Mouse (Mus musculus): ENCODE data around the gene Spata25.

The Spata25 gene

GRCm38 (mm10) chr2:164804533-164805331 is 23.6 kb downstream of the Spata25 start, which contains the start of the genes Acot8 and Zswim3:
Gene Acot8, minus strand, starts transcription at chr2:164804882.
Gene Zswim3, plus strand, starts transcription at chr2:164805098.
- peak; percentile 98 for DNase-seq (ENCODE audit: low spot score)

- DNase-seq (ENCODE audit: low spot score): no peak
Observed at GRCm38 (mm10) chr2:164803921-164804313, 24.4 kb downstream of the Spata25 start.

GRCm38 (mm10) chr2:164803201-164803920 is 25.0 kb downstream of the Spata25 start:
- DNase-seq (ENCODE audit: low spot score): no peak

GRCm38 (mm10) chr2:164800252-164801004 is 27.9 kb downstream of the Spata25 start:
- DNase-seq (ENCODE audit: low spot score): no peak

GRCm38 (mm10) chr2:164798554-164798953 is 29.8 kb downstream of the Spata25 start:
- DNase-seq (ENCODE audit: low spot score): peak; percentile 25

- DNase-seq (ENCODE audit: low spot score): no peak
Observed at GRCm38 (mm10) chr2:164795868-164796267, 32.5 kb downstream of the Spata25 start.

GRCm38 (mm10) chr2:164794293-164794692 is 34.0 kb downstream of the Spata25 start:
- DNase-seq (ENCODE audit: low spot score): peak; percentile 75

- DNase-seq (ENCODE audit: low spot score): peak; percentile 18
Observed at GRCm38 (mm10) chr2:164793772-164794171, 34.6 kb downstream of the Spata25 start.

GRCm38 (mm10) chr2:164793236-164793635 is 35.1 kb downstream of the Spata25 start:
- DNase-seq (ENCODE audit: low spot score): peak; percentile 56

GRCm38 (mm10) chr2:164792400-164793190 is 35.7 kb downstream of the Spata25 start:
- no peak for DNase-seq (ENCODE audit: low spot score)

- no peak for DNase-seq (ENCODE audit: low spot score)
Observed at GRCm38 (mm10) chr2:164791841-164792261, 36.5 kb downstream of the Spata25 start.

- DNase-seq (ENCODE audit: low spot score): no peak
Observed at GRCm38 (mm10) chr2:164790451-164790850, 37.9 kb downstream of the Spata25 start.

GRCm38 (mm10) chr2:164788411-164788810 is 39.9 kb downstream of the Spata25 start:
- DNase-seq (ENCODE audit: low spot score): no peak

- DNase-seq (ENCODE audit: low spot score): no peak
Observed at GRCm38 (mm10) chr2:164787779-164788178, 40.6 kb downstream of the Spata25 start.

- DNase-seq (ENCODE audit: low spot score): no peak
Observed at GRCm38 (mm10) chr2:164787032-164787431, 41.3 kb downstream of the Spata25 start.

GRCm38 (mm10) chr2:164786388-164786885 is 41.9 kb downstream of the Spata25 start:
- no peak for DNase-seq (ENCODE audit: low spot score)

GRCm38 (mm10) chr2:164785481-164786387 is 42.6 kb downstream of the Spata25 start, which contains the start of gene Snx21:
Gene Snx21, plus strand, starts transcription at chr2:164785823.
- DNase-seq (ENCODE audit: low spot score): peak; percentile 37

- DNase-seq (ENCODE audit: low spot score): no peak
Observed at GRCm38 (mm10) chr2:164784869-164785420, 43.4 kb downstream of the Spata25 start.

- no peak for DNase-seq (ENCODE audit: low spot score)
Observed at GRCm38 (mm10) chr2:164783926-164784581, 44.3 kb downstream of the Spata25 start.

Data from T-cell, adult 2 months (primary cell).